Mouse (Mus musculus) myocyte (in vitro differentiated cells): ENCODE measurements around the gene Mrps17.

Experiments
- CEBPB ChIP-seq: IDR thresholded peaks from 2 replicates; pipeline ENCODE4 v1.6.1; 2011; ENCODE audit warnings: mild to moderate bottlenecking, moderate library complexity; ENCODE audit not compliant: poor library complexity, insufficient read depth, severe bottlenecking
- E2F4 ChIP-seq: IDR thresholded peaks from one replicate; pipeline ENCODE4 v1.6.1; 2011; ENCODE audit warnings: mild to moderate bottlenecking, control low read depth, moderate library complexity; ENCODE audit not compliant: insufficient read depth
- POLR2A ChIP-seq: IDR thresholded peaks from one replicate; pipeline ENCODE4 v1.6.1; 2011; ENCODE audit warnings: low read depth, mild to moderate bottlenecking, control low read depth, moderate library complexity; ENCODE audit not compliant: insufficient read length
- POLR2AphosphoS2 ChIP-seq: IDR thresholded peaks from one replicate; pipeline ENCODE4 v1.6.1; 2011; ENCODE audit warnings: low read depth, control low read depth; ENCODE audit not compliant: insufficient read length

GRCm38 (mm10) chr5:129724834-129725773 lies 9.8 kb downstream of the Mrps17 start, which contains the start of gene Nipsnap2:
- TF ChIP-seq E2F4 (no peak), CEBPB (no peak), POLR2AphosphoS2 (peak; percentile 56), POLR2A (peak; percentile 66)
